Mouse (Mus musculus) hematopoietic stem cell, adult 5-6 weeks (primary cell): Measurements from ENCODE around the gene Zfp335. TPM values are rescaled to one million over a fixed set of nuclear protein-coding genes. Genes with fewer than 3 reads are reported as not detected.
A peak's percentile ranks its signal among the peaks of the same experiment; 100 is the strongest.

ENCODE experiments used
- ATAC-seq, 2 experiments: fragments of 125-278 bp in 1 of 2; replicated peaks in 1 of 2; 2 replicates each; pipeline ENCODE4 v1.8.0; 2016 to 2017; ENCODE audit warnings: inconsistent platforms in 2 of 2, mild to moderate bottlenecking in 2 of 2, moderate number of reproducible peaks in 2 of 2, low read depth in 1 of 2, moderate TSS enrichment in 1 of 2; ENCODE audit not compliant: low FRiP score in 2 of 2, poor library complexity in 2 of 2, severe bottlenecking in 2 of 2, insufficient read depth in 1 of 2, low TSS enrichment in 1 of 2
- total RNA-seq: library from RNA; stranded (forward); fragments of 172-1452, 232-1000 nt; gene quantifications from 2 replicates; pipeline ENCODE4 v1.2.3, GENCODE M21; 2017

Zfp335 gene
- total RNA-seq, 1 experiment from 2014 or later: 6.6 TPM

DNA sequence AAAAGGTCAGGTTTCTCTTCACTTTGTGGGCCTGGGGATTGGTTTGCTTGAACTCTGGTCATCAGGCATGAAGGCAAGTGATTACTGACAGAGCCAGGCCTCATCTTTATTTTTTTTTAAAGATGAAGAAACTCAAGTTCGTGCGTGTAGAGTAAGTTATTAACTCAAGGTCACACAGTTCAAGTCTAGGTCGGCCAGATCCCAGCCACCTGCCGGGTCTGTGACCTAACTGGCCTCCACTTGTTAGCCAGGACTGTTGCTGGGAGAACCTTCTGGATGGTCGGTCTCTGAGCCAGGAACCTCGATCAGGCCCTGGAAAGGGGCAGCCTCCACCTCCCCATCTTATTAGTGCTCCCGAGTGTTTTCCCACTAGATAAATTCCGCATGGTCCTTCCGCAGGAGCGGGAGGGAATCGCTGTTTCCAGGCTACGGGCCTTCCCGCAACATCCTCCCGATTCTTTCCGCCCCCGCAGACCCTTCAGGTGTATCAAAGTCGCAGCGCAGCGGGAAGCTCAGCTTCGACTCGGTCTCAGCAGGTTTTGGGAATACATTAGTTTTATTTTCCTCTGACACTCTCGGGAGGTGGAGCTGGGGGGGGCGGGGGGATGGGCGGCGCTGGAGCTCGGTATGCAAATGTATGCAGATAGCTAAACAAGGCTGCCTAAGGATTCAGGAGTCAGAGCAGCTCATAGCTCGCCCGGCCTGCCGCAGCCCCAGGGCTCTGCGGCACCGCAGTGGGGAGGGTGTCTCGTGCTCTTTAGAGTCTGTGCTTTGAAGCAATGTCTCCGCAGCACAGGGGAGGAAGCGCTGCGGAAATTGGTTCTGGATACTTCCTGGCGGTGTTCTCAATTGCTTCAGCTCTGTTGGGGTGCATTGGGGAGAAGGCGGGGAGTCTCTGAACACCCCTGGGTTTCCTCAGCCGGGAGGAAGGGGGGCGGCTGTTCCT is 26.9 kb upstream of the Zfp335 start:
- ATAC-seq: peak; percentile 23 to 50

- ATAC-seq: no peak
These were observed 24.4 kb upstream of the Zfp335 start for GRCm38 (mm10) chr2:164935991-164936390.

DNA sequence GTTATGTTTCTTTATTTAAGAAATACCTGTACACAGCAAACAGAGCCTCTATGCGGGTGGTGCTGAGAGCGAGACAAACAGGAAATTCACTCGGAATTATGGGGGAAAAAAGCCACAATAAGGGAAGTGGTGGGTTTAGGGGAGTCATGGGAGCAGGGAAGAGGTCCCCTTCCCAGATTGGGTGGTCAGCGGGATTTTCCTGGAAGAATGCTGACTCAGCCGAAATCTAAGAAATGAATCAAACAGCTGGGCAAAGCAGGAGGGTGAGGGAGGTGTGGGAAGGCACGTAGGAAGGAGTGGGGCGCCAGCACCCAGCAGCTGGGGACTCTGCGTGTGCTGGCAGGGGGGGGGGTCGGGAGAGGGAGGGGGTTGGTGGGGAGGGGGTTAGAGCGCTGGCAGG is 22.0 kb upstream of the Zfp335 start:
- ATAC-seq: no peak

GRCm38 (mm10) chr2:164930706-164931581 is 19.4 kb upstream of the Zfp335 start:
- ATAC-seq: no peak

DNA sequence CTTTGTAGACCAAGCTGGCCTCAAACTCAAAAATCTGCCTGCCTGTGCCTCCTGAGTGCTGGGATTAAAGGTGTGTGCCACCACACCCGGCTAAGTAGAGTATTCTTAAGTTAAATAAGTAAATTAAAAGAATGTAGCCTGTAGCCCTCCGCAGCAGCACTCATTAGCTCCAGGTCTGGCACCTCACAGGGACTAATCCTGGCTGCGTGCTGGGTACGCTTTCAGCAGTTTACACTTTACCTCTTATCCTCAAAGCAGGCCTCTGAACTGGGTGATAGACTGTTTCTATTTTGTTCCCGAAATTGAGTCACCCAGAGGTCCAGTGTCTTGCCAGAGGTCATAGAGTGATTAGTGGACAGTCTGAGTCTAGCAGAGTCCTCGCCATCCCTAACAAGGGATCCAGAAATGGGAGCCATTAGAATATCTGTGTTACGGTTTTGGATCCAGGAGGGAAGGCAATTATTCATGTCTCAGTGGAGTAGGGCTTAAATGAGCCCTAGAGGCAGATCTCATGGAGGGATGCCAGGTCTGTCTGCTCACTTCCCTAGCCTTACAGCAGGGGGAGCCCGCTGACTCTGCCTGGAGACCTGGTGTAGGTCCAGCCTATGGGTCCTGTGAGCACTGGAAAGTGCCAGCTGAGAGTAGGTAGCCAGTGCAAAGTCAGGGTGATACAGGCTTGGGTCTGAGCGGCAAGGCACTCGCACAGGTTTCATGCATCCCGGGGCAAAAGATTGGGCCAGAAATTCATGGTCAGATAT is 12.7 kb upstream of the Zfp335 start:
- ATAC-seq: peak; percentile 88 to 93

- ATAC-seq: no peak
These were observed 11.7 kb upstream of the Zfp335 start for GRCm38 (mm10) chr2:164923291-164923690.

DNA sequence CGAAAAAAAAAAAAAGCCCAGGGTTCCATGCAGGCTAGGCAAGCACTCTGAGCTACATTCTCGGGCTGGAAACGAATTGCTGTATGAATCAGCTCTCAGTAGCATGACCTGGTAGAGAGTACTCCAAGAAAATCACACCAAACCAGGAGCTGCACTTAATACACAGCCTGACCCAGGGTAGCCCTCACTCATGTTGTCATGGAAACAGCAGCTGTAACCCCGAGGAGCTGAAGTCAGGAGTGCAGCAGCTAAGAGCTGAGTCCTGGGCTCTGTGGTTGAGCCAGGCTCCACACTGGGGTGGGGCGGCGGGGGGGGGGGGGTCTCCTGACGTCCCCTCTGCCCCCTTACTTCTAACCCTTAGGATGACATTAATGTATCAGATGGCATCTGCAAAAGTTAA is 10.4 kb upstream of the Zfp335 start:
- no peak for ATAC-seq

GRCm38 (mm10) chr2:164918325-164918724 is 6.8 kb upstream of the Zfp335 start:
- ATAC-seq: no peak

- no peak for ATAC-seq
These were observed 5.8 kb upstream of the Zfp335 start for GRCm38 (mm10) chr2:164917371-164917770.

DNA sequence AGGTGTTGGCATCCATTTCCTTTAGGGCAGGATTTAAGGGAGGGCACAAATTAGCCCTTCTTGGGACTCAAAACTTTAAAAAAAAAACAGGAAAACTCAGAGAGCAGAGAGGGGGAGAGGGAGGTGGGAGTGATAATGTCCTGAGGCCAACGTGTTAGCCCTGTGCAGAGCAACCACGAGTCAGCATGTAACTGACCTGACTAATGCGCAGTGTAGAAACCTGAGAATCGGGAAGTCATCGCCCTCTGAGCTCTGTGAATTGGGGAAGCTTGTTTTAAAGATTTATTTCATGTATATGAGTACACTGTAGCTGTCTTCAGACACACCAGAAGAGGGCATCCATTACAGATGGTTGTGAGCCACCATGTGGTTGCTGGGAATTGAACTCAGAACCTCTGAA is 5.3 kb upstream of the Zfp335 start:
- ATAC-seq: no peak; a peak in 1 of 4 replicates

DNA sequence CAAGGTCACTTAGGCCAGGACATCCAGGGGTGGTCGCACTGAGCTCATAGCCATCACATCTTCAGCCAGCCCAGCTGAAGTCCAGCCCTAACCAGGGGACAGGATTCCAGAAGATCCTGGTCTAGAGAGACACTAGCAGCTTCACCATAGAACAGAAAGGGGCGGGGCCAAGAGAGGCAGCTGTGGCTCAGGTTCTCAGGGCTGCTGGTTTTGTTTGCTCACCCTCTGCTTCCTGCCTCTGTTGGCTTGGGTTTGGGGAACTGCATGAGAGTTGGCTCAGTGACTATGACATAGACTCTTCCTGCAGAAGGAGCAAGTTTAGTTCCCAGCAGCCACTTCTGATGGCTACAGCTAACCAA is 1.9 kb upstream of the Zfp335 start:
- ATAC-seq: peak; percentile 63 to 70

- no peak for ATAC-seq
These were observed 1.3 kb upstream of the Zfp335 start for GRCm38 (mm10) chr2:164912749-164913427.

GRCm38 (mm10) chr2:164912151-164912550 is 594 bp upstream of the Zfp335 start:
- no peak for ATAC-seq

- ATAC-seq: peak in 1 of 2 experiments; percentile 3; a peak in 1 of 4 replicates
These were observed 1.0 kb downstream of the Zfp335 start for GRCm38 (mm10) chr2:164910360-164911061.

DNA sequence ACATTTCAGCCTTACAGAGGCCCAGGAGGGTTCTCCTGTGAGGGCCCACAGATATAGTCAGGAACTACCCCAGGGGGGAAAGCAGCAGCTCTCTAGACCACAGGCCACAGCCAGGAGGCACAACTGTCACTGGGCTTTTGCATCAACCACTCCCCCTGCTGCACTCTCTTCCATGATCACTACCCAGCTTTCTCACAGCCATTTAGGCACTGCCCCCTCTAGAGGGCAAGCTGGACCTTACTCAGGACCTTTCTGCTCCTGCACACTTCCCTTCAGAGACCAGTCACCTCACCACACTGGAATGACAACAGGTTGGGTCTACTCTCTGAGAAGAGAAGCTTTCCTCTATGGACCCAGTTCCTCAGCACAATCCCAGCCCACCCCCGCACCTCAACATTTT is 2.0 kb downstream of the Zfp335 start:
- ATAC-seq: peak; percentile 28 to 37; a peak in 1 of 4 replicates

DNA sequence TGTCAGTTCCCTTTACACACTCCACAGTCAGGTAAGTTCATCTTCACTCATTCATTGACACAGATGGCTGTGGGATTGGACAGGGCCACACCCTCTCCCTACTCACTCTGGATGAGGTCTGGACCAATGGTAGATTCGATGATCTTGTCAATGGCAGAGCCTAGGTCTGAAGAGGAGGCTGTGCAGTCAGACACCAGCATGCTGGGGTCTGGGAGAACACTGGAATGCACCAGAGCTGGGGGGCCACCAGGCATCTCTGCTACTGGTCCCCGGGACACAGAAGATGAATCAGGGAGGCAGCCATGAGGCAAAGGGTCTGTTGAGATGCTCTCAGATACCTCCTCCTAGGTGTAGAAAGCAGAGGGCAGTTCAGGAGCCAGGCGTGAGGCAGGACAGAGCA is 2.5 kb downstream of the Zfp335 start:
- no peak for ATAC-seq
